Mouse (Mus musculus) MEL (cell line): ENCODE measurements around the gene Slc10a6.

Source experiments
- HCFC1 ChIP-seq: IDR thresholded peaks from 2 replicates; pipeline ENCODE4 v1.6.1; 2012; ENCODE audit warnings: low read depth, mild to moderate bottlenecking, inconsistent platforms, low read length, improper control_type of control experiment, moderate library complexity
- MYC ChIP-seq: IDR thresholded peaks from 2 replicates; pipeline ENCODE4 v1.6.1; 2011; ENCODE audit warnings: low read depth, mild to moderate bottlenecking, low read length, improper control_type of control experiment, moderate library complexity

DNA sequence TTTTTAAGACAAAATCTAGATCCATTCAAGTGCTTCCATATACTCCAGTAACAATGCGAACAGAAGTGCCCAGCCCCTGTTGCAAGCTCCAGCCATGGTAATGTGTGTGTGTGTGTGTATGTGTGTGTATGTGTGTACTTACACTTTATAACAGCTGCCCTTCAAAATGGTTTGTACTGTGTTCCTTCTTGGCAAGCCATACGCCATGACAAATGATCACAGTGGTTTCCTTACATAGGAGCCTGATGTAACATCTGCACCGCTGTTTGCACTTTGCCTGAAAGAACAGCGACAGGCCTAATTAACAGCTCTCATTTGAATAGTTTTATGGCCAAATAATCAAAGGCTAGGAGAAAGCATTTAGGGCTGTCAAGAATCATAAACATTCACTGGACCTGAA is 25.6 kb upstream of the Slc10a6 start:
- TF ChIP-seq HCFC1, result no peak
- TF ChIP-seq MYC, result no peak
